Mouse (Mus musculus): ENCODE results near the gene Elk4. TPM values are rescaled to one million over a fixed set of nuclear protein-coding genes. Genes with fewer than 3 reads are reported as not detected.

Elk4 gene
- polyA plus RNA-seq, 1 experiment from 2014 or later = 8.1 TPM

DNA sequence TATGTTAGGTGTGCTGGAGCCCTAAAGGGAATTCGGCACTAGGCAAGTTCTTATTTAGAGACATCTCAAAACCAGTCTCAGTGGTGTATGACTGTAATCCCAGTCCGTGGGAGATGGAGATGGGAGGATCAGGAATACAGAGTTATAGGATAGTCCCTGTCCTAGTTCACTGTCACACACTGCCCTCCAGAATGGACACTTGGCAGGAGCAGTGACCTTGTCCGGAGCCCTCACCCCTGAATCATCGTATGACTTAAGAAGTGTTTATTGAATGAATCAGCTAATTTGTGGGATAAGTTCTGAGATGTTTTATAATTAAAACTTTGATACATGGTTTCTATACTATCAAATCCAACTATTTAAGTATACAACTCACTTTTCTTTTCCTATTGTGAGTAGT is 55.7 kb downstream of the Elk4 start:
- no peak overlapping the region for H3K27ac ChIP-seq (ENCODE audit: low read length)
- H3K4me2 ChIP-seq (ENCODE audit: low read length) = no peak overlapping the region

DNA sequence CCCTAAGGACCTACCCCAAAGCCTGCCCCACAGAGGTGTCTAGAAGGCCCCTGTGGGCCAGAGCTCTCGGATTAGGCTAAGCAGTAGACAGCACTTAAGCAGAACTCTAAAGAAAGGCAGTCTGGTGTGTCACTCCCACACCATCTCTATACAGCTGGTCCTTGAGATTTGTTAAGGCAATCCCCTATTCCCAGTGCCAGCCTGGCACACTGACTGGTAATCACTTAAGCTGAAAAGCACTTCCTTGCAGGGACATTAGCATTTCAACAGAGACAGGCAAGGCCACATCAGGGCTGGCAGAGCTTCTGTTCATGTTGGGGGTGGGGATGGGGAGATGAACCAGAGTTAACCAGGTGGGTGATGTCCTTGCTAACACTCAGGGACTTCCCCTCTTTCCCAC is 57.6 kb downstream of the Elk4 start:
- H3K4me3 ChIP-seq (ENCODE audit: low read depth, low read length) = no peak overlapping the region
- ATAC-seq = no peak
- H3K4me1 ChIP-seq (ENCODE audit: control insufficient read depth, insufficient read depth, low read length) = peaks cover 14% of the 10 kb centered on the region; the same call in 1 of the 2 replicates
- no peaks in the 10 kb centered on the region for H3K9me3 ChIP-seq (replicated peaks; ENCODE audit: control insufficient read depth, low read length, poor library complexity, severe bottlenecking)
- WGBS = 33% methylated on average over 1 of the region's 1 CpGs
- H3K36me3 ChIP-seq (ENCODE audit: control insufficient read depth, insufficient read depth, low read length) = no peaks in the 10 kb centered on the region
- no peak overlapping the region for H3K27ac ChIP-seq (ENCODE audit: low read length)
- no peak overlapping the region for H3K9ac ChIP-seq (ENCODE audit: low read depth, low read length)
- H3K4me2 ChIP-seq (ENCODE audit: low read length) = no peak overlapping the region
- peaks cover 16% of the 10 kb centered on the region for H3K27me3 ChIP-seq (ENCODE audit: control insufficient read depth, insufficient read depth, low read depth, low read length)

More for the DNA sequence above, 55.7 kb downstream of the Elk4 start:
- WGBS = 87% methylated on average over 4 of the region's 4 CpGs
- Histone ChIP-seq H3K36me3 (ENCODE audit: control insufficient read depth, insufficient read depth, low read length) (no peaks in the 10 kb centered on the region), H3K9ac (ENCODE audit: low read depth, low read length) (no peak overlapping the region), H3K27me3 (ENCODE audit: control insufficient read depth, insufficient read depth, low read depth, low read length) (peaks cover 7% of the 10 kb centered on the region; the same call in 1 of the 2 replicates), H3K4me3 (ENCODE audit: low read depth, low read length) (no peak overlapping the region), H3K4me1 (ENCODE audit: control insufficient read depth, insufficient read depth, low read length) (peaks cover 13% of the 10 kb centered on the region; the same call in 1 of the 2 replicates), H3K9me3 (replicated peaks; ENCODE audit: control insufficient read depth, low read length, poor library complexity, severe bottlenecking) (no peaks in the 10 kb centered on the region)
- ATAC-seq = no peak

DNA sequence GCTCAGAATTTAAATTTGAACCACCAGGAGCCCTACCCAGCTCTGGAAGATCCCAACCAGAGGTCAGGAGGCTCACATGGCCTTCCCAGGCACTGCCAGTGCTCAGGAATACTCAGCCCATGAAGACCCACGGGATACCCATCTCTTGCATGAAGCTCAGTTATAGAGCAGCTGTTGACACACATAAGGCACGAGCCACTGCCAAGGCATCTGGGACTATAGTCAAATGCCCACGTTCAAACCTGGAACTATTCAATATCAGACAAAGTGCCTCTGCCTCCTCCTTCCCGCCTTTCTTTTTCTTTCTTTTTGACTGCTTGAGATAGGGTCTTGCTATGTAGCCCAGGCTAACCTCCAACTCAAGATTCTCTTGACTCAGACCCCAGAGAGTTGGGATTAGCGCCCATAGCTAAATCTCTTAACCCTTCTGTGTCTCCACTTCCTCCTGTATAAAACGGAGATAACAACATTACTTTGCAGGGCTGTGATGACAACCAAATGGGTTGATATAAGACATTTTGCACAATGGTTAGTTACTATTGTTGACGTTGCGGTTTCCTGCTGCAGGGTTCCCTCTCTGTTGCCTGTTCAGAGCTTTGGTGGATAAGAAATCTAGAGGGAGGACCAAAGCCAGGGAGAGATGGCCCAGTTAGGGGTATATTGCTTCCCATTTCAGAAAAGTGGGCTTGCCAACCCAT is 58.2 kb downstream of the Elk4 start:
- no peaks in the 10 kb centered on the region for H3K9me3 ChIP-seq (replicated peaks; ENCODE audit: control insufficient read depth, low read length, poor library complexity, severe bottlenecking)

DNA sequence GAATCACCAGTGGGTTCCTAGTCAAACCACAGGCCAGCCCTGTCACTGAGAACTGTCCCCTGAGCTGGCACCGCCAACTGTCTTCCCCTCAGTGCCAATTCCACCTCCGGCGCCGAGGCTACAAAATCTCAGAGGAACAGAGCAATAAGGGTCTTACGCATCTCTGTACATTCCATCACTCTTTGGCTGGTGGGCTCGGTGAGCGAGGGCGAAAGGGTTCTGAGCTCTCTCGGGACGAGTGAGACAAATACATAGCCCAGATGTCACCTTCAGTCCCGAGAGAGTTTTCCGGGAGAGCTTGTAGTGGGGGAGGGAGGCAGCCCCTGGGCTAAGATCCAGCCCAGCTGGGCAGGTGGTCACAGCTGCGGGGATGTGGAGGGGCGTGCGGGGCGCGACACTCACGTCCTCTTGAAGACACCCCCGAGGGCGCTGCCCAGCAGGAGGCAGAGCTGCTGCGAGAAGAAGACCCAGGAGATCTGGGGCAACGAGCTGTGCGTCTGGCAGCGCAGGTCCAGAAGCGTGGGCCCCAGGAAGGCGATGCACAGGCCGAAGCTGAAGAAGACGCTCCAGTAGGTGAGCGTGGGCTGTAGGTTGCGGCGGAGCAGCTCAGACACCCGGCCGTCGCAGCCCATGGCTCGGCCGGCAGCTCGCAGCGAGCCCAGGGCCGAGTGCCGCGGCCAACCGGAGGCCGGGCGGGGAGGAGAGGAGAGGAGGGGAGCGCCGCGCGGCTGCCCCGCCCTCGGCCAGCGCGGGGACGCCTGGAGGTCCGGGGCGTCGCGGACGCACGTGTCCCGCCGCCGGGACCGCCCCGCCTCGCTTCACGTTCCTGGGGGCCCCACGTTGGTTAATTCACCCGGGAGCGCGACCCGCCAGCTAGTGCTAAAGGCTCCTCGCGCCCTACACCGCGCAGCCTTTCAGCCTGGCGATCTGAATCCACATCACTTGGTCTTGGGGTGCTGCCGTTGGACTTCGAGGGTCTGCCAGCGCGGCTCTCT is 60.2 kb downstream of the Elk4 start, which contains the start of gene Mfsd4a:
Mfsd4a (minus strand) TSS at position 802 of the 995 bp plus-strand sequence.
- H3K27me3 ChIP-seq (ENCODE audit: control insufficient read depth, insufficient read depth, low read depth, low read length) = peaks cover 16% of the 10 kb centered on the region
- H3K9ac ChIP-seq (ENCODE audit: low read depth, low read length) = peak within 1 kb of the TSS; percentile 75
- H3K4me3 ChIP-seq (ENCODE audit: low read depth, low read length) = peak within 1 kb of the TSS; percentile 54
- H3K9me3 ChIP-seq (replicated peaks; ENCODE audit: control insufficient read depth, low read length, poor library complexity, severe bottlenecking) = no peaks in the 10 kb centered on the region
- peaks cover 14% of the 10 kb centered on the region; the same call in 1 of the 2 replicates for H3K4me1 ChIP-seq (ENCODE audit: control insufficient read depth, insufficient read depth, low read length)
- peak; percentile 82 for ATAC-seq
- no peak within 1 kb of the TSS for H3K27ac ChIP-seq (ENCODE audit: low read length)
- peak within 1 kb of the TSS; percentile 95 for H3K4me2 ChIP-seq (ENCODE audit: low read length)
- WGBS = 3% methylated on average over 51 of the region's 80 CpGs
- H3K36me3 ChIP-seq (ENCODE audit: control insufficient read depth, insufficient read depth, low read length) = no peaks in the 10 kb centered on the region

More for the DNA sequence above, 58.2 kb downstream of the Elk4 start:
- H3K36me3 ChIP-seq (ENCODE audit: control insufficient read depth, insufficient read depth, low read length) = no peaks in the 10 kb centered on the region
- peaks cover 14% of the 10 kb centered on the region; the same call in 1 of the 2 replicates for H3K4me1 ChIP-seq (ENCODE audit: control insufficient read depth, insufficient read depth, low read length)
- ATAC-seq = no peak
- H3K27ac ChIP-seq (ENCODE audit: low read length) = no peak overlapping the region
- H3K27me3 ChIP-seq (ENCODE audit: control insufficient read depth, insufficient read depth, low read depth, low read length) = peaks cover 16% of the 10 kb centered on the region
- WGBS = 79% methylated on average over 8 of the region's 8 CpGs
- no peak overlapping the region for H3K4me3 ChIP-seq (ENCODE audit: low read depth, low read length)
- H3K4me2 ChIP-seq (ENCODE audit: low read length) = no peak overlapping the region
- H3K9ac ChIP-seq (ENCODE audit: low read depth, low read length) = no peak overlapping the region

DNA sequence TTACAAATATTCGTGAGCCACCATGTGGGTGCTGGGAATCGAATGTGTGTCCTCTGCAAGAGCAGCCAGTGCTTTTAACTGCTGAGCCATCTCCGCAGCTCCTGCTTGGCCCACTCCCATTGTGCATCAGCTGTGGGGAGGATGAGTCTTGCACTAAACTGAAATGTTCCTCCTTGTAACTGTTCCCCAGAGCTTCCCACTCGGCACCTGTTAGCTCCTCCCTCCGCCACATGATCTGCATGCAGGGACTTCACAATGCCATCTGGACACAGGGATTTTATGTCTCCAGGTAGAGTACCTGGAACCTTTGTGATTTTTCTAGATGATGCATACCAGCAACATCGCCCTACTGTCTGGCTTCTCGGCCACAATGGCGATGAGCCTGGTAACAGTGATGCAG is 62.0 kb downstream of the Elk4 start:
- Histone ChIP-seq H3K27ac (ENCODE audit: low read length) (no peak overlapping the region), H3K36me3 (ENCODE audit: control insufficient read depth, insufficient read depth, low read length) (no peaks in the 10 kb centered on the region), H3K4me1 (ENCODE audit: control insufficient read depth, insufficient read depth, low read length) (peaks cover 14% of the 10 kb centered on the region; the same call in 1 of the 2 replicates), H3K27me3 (ENCODE audit: control insufficient read depth, insufficient read depth, low read depth, low read length) (peaks cover 16% of the 10 kb centered on the region), H3K9me3 (replicated peaks; ENCODE audit: control insufficient read depth, low read length, poor library complexity, severe bottlenecking) (no peaks in the 10 kb centered on the region), H3K4me3 (ENCODE audit: low read depth, low read length) (no peak overlapping the region), H3K4me2 (ENCODE audit: low read length) (no peak overlapping the region), H3K9ac (ENCODE audit: low read depth, low read length) (no peak overlapping the region)
- 85% methylated on average over 8 of the region's 8 CpGs for WGBS
- ATAC-seq = no peak

DNA sequence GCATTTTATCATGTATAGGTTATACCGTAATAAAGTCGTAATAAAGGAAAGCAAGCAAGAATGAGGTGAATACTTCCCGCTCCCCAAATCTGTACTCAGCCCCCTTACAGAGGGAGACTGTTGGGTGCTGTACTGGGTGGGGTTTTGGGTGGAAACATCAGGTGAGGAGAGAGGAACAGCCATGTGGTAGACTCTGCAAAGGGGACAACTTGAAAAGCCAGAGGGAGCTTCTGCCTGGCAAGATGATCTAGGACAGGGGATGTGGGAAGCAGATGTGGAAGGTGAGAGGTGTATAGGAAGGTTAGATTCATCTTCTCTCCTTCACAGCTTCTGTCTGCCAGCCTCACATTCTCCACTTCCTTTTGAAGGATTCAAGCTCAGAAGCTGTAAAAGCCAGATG is 63.3 kb downstream of the Elk4 start:
- no peak overlapping the region for H3K4me2 ChIP-seq (ENCODE audit: low read length)
- WGBS = 92% methylated on average over 3 of the region's 3 CpGs
- H3K36me3 ChIP-seq (ENCODE audit: control insufficient read depth, insufficient read depth, low read length) = no peaks in the 10 kb centered on the region
- no peak for ATAC-seq
- H3K9ac ChIP-seq (ENCODE audit: low read depth, low read length) = no peak overlapping the region
- H3K27ac ChIP-seq (ENCODE audit: low read length) = no peak overlapping the region
- H3K9me3 ChIP-seq (replicated peaks; ENCODE audit: control insufficient read depth, low read length, poor library complexity, severe bottlenecking) = no peaks in the 10 kb centered on the region
- H3K4me3 ChIP-seq (ENCODE audit: low read depth, low read length) = no peak overlapping the region
- H3K4me1 ChIP-seq (ENCODE audit: control insufficient read depth, insufficient read depth, low read length) = peaks cover 14% of the 10 kb centered on the region; the same call in 1 of the 2 replicates
- H3K27me3 ChIP-seq (ENCODE audit: control insufficient read depth, insufficient read depth, low read depth, low read length) = peaks cover 16% of the 10 kb centered on the region

DNA sequence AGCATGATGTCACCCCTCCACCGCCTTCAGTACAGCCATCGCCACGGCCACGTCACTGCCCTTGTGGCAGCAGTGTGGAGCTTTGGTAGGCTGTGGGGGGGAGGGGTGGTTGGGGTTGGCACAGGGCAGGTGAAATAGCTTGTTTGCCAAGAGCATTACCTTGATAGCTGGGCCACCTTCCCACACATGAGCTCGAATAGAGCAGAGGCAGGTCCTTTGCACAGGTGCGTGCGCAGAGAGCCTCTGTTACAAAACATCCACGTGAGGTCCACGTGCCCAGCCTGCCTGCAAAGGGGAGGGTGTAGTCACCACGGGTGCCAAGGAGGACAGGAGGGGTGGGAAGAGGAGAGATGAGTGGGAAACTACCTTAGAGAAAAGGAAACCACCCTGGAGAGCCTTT is 68.2 kb downstream of the Elk4 start:
- no peak overlapping the region for H3K9ac ChIP-seq (ENCODE audit: low read depth, low read length)
- WGBS = 90% methylated on average over 10 of the region's 10 CpGs
- no peaks in the 10 kb centered on the region for H3K36me3 ChIP-seq (ENCODE audit: control insufficient read depth, insufficient read depth, low read length)
- no peak overlapping the region for H3K4me3 ChIP-seq (ENCODE audit: low read depth, low read length)
- no peaks in the 10 kb centered on the region for H3K4me1 ChIP-seq (ENCODE audit: control insufficient read depth, insufficient read depth, low read length)
- H3K27ac ChIP-seq (ENCODE audit: low read length) = no peak overlapping the region
- H3K27me3 ChIP-seq (ENCODE audit: control insufficient read depth, insufficient read depth, low read depth, low read length) = no peaks in the 10 kb centered on the region
- H3K4me2 ChIP-seq (ENCODE audit: low read length) = no peak overlapping the region
- no peak for ATAC-seq
- no peaks in the 10 kb centered on the region for H3K9me3 ChIP-seq (replicated peaks; ENCODE audit: control insufficient read depth, low read length, poor library complexity, severe bottlenecking)

DNA sequence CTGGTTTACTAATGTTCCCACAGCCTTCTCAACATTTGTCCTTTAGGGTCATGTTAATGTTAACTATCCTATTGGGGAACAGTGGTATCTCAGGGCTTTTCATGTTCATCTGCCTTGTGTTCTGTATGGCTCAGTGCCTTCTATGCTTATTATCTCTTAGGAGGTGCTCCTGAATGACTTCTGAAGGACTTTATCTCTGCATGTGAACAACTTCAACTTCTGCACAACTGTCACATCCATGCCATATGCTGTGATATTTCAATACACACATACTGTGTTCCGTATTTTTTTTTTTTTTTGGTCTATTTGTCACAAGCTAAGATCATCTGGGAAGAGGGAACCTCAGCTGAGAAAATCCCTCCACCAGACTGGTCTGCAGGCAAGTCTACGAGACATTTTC is 71.0 kb downstream of the Elk4 start:
- 88% methylated on average over 2 of the region's 2 CpGs for WGBS
- Histone ChIP-seq H3K4me2 (ENCODE audit: low read length) (no peak overlapping the region), H3K9me3 (replicated peaks; ENCODE audit: control insufficient read depth, low read length, poor library complexity, severe bottlenecking) (no peaks in the 10 kb centered on the region), H3K4me1 (ENCODE audit: control insufficient read depth, insufficient read depth, low read length) (no peaks in the 10 kb centered on the region), H3K9ac (ENCODE audit: low read depth, low read length) (no peak overlapping the region), H3K36me3 (ENCODE audit: control insufficient read depth, insufficient read depth, low read length) (no peaks in the 10 kb centered on the region), H3K4me3 (ENCODE audit: low read depth, low read length) (no peak overlapping the region), H3K27ac (ENCODE audit: low read length) (no peak overlapping the region), H3K27me3 (ENCODE audit: control insufficient read depth, insufficient read depth, low read depth, low read length) (no peaks in the 10 kb centered on the region)
- no peak for ATAC-seq

Measured in midbrain, embryonic 16.5 days (tissue).